In genomic region chr10:25427523-25427922, GRCm38 (mm10) we compare ENCODE assay signal across 11 mouse cellular contexts.
DNase-seq lines count a peak whose midpoint lies in the region; ATAC-seq and TF ChIP-seq lines count a peak whose summit lies in the region.
"Had no signal": no experiment of that assay in that cellular context is flagged by ENCODE, and none has a peak within 500 bp of the region (broad histone marks: within the 10 kb centered on the region; RNA-seq: fewer than 3 reads in every experiment).

No protein-coding gene starts in this region.

- no peaks in the 10 kb centered on the region for H3K36me3 ChIP-seq in heart, embryonic 10.5 days
- H3K36me3 ChIP-seq in intestine, embryonic 14.5 days (ENCODE audit: control insufficient read depth, insufficient read depth, low read length) = no peaks in the 10 kb centered on the region
- H3K36me3 ChIP-seq in lung, postnatal 0 days (ENCODE audit: insufficient read depth, low read length) = no peaks in the 10 kb centered on the region
- H3K36me3 ChIP-seq in forebrain, embryonic 11.5 days (ENCODE audit: control insufficient read depth, insufficient read depth, low read length) = no peaks in the 10 kb centered on the region
- H3K36me3 ChIP-seq: limb, embryonic 15.5 days had no signal

- H3K9me3 ChIP-seq in heart, embryonic 10.5 days = no peaks in the 10 kb centered on the region
- H3K9me3 ChIP-seq in intestine, embryonic 14.5 days (ENCODE audit: control insufficient read depth, low read length) = no peaks in the 10 kb centered on the region
- no peaks in the 10 kb centered on the region for H3K9me3 ChIP-seq in lung, postnatal 0 days (ENCODE audit: low read length)
- H3K9me3 ChIP-seq in forebrain, embryonic 11.5 days (ENCODE audit: control insufficient read depth, low read length) = no peaks in the 10 kb centered on the region
- H3K9me3 ChIP-seq: limb, embryonic 15.5 days had no signal

- peaks cover 59% of the 10 kb centered on the region for H3K4me1 ChIP-seq in heart, embryonic 10.5 days
- H3K4me1 ChIP-seq in intestine, embryonic 14.5 days (replicated peaks; ENCODE audit: control insufficient read depth, insufficient read depth, low read length) = peaks cover 48% of the 10 kb centered on the region
- H3K4me1 ChIP-seq in lung, postnatal 0 days (ENCODE audit: insufficient read depth, low read depth, low read length) = peaks cover 22% of the 10 kb centered on the region; the same call in 1 of the 2 replicates
- no peaks in the 10 kb centered on the region for H3K4me1 ChIP-seq in forebrain, embryonic 11.5 days (replicated peaks; ENCODE audit: control insufficient read depth, insufficient read depth, low read length)

- whole genome bisulfite sequencing in heart, embryonic 10.5 days = 3% methylated on average over 7 of the region's 7 CpGs
- WGBS in intestine, embryonic 14.5 days = 20% methylated on average over 7 of the region's 7 CpGs
- 10% methylated on average over 7 of the region's 7 CpGs for WGBS in lung, postnatal 0 days
- WGBS in forebrain, embryonic 11.5 days = 77% methylated on average over 7 of the region's 7 CpGs

- TF ChIP-seq EP300 in lung, postnatal 0 days (IDR thresholded peaks at IDR 0.05) = peak; percentile 92

- peak overlapping the region; percentile 1; the same call in 1 of the 2 replicates for H3K4me2 ChIP-seq in intestine, embryonic 14.5 days (ENCODE audit: low read length)
- no peak overlapping the region for H3K4me2 ChIP-seq in lung, postnatal 0 days (replicated peaks; ENCODE audit: low read depth, low read length)
- no peak overlapping the region for H3K4me2 ChIP-seq in forebrain, embryonic 11.5 days (ENCODE audit: low read depth, low read length, severe bottlenecking)
- H3K4me2 ChIP-seq: limb, embryonic 15.5 days had no signal

- H3K27me3 ChIP-seq in heart, embryonic 10.5 days (ENCODE audit: insufficient read depth, poor library complexity, severe bottlenecking) = no peaks in the 10 kb centered on the region
- H3K27me3 ChIP-seq in intestine, embryonic 14.5 days (replicated peaks; ENCODE audit: control insufficient read depth, insufficient read depth, low read length) = no peaks in the 10 kb centered on the region
- no peaks in the 10 kb centered on the region for H3K27me3 ChIP-seq in lung, postnatal 0 days (replicated peaks; ENCODE audit: insufficient read depth, low read length)
- H3K27me3 ChIP-seq in forebrain, embryonic 11.5 days (ENCODE audit: control insufficient read depth, insufficient read depth, low read length) = no peaks in the 10 kb centered on the region
- H3K27me3 ChIP-seq: limb, embryonic 15.5 days had no signal

- peak overlapping the region; percentile 86 for H3K27ac ChIP-seq in heart, embryonic 10.5 days
- peak overlapping the region; percentile 76 for H3K27ac ChIP-seq in intestine, embryonic 14.5 days (ENCODE audit: low read depth)
- peak overlapping the region; percentile 89 for H3K27ac ChIP-seq in lung, postnatal 0 days (ENCODE audit: low read length)
- no peak overlapping the region for H3K27ac ChIP-seq in forebrain, embryonic 11.5 days (ENCODE audit: low read depth, low read length)

- peak overlapping the region; percentile 33 for H3K4me3 ChIP-seq in heart, embryonic 10.5 days
- H3K4me3 ChIP-seq in intestine, embryonic 14.5 days (ENCODE audit: low read depth, low read length) = no peak overlapping the region
- no peak overlapping the region for H3K4me3 ChIP-seq in lung, postnatal 0 days (ENCODE audit: low read depth, low read length)
- H3K4me3 ChIP-seq in forebrain, embryonic 11.5 days (ENCODE audit: low read depth, low read length) = no peak overlapping the region
- H3K4me3 ChIP-seq: limb, embryonic 15.5 days had no signal

- no peak overlapping the region for H3K9ac ChIP-seq in intestine, embryonic 14.5 days (ENCODE audit: low read length)
- H3K9ac ChIP-seq in lung, postnatal 0 days (replicated peaks; ENCODE audit: low read depth) = no peak overlapping the region
- no peak overlapping the region for H3K9ac ChIP-seq in forebrain, embryonic 11.5 days (ENCODE audit: low read length)
- H3K9ac ChIP-seq: limb, embryonic 15.5 days had no signal

- TF ChIP-seq CTCF in lung, postnatal 0 days (IDR thresholded peaks at IDR 0.05) = peak; percentile 40; the same call in 1 of the 2 replicates

- DNase-seq in heart, embryonic 10.5 days (ENCODE audit: low spot score) = peak; percentile 80
- DNase-seq in heart, adult 9 months (ENCODE audit: low spot score in 2 of 2) = no peak
- peak; percentile 92 for DNase-seq in R1 (ENCODE audit: low read depth, low spot score)
- DNase-seq in intestine, embryonic 14.5 days (ENCODE audit: low spot score) = peak; percentile 58
- peak; percentile 79 for DNase-seq in lung, postnatal 0 days (ENCODE audit: low spot score)
- no peak for DNase-seq in forebrain, embryonic 11.5 days (ENCODE audit: low spot score)
- DNase-seq in cerebellum, adult 18-20 months = no peak
- DNase-seq in urinary bladder, postnatal 10 days (ENCODE audit: low spot score) = no peak
- DNase-seq: kidney, postnatal 25 days; thymus, adult 2 months had no signal

- peak; percentile 48; the same call in 1 of the 2 replicates for ATAC-seq in intestine, embryonic 14.5 days (replicated peaks; ENCODE audit: low FRiP score, low TSS enrichment, low read depth)
- peak; percentile 85 for ATAC-seq in lung, postnatal 0 days
- no peak for ATAC-seq in forebrain, embryonic 11.5 days (replicated peaks; ENCODE audit: low FRiP score)

Comparison
In these comparisons a context has a peak if more than half of its experiments do, and no peak if none do; other contexts are left out.
1. DNase-seq: peak in heart, embryonic 10.5 days (single experiment), R1 (single experiment), intestine, embryonic 14.5 days (single experiment) and lung, postnatal 0 days (single experiment); none in heart, adult 9 months (0 of 2), forebrain, embryonic 11.5 days (single experiment), cerebellum, adult 18-20 months (0 of 2) and urinary bladder, postnatal 10 days (single experiment).